Mouse (Mus musculus): ENCODE measurements around the gene Zfp273. TPM values are rescaled to one million over a fixed set of nuclear protein-coding genes. Genes with fewer than 3 reads are reported as not detected.

The Zfp273 gene
- 3.3 and 5.9 TPM in 2 replicates for polyA plus RNA-seq (2012; rRNA removed)

GRCm38 (mm10) chr13:67813710-67814660, at the start of gene Zfp273:
Gene Zfp273, plus strand, starts transcription at chr13:67813740.

DNA sequence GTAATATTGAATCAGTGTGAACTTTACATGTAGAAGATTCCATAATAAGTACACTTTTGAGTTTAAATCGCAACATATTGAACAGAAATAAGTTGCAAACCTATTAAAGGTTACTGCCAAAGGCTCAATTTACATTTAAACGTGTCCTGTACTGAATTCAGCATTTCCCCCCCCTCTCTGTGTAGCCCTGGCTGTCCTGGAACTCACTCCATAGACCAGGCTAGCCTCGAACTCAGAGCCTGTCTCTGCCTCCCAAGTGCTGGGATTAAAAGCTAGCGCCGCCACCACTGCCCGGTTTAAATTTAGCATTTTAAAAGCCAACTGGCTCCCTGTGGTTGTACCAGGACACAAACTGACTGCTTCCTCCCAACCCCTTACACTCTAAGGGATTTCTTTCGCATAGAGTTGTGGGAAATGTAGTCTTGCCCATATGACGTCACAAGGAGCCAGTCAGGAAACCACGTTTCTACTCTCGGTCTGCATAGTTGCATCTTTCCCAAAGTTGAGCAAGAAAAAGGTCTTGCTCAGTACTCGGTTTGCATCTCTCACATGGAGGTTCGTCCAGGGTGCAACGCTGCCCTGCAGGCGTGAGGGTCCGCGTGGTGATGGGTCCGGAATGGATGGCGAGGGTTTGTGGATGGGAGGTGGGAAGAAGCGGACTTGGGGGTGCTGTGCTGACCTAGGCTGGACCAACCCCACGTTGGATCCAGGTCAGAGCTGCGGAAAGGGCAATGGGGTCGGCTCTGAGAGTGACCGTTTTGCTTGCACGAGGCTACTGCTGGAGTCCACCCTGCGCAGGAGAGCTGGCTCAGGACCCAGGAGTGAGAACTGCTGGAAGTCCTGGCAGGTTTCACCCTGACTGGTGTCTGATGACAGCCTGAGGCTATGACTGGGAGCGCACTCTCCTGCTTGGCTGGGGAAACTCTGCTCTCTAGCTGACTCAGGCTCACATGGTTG, 34.0 kb upstream of the Zfp273 start, which contains the start of gene Zfp493:
Gene Zfp493, plus strand, starts transcription at position 429 of the 957 bp plus-strand sequence.

DNA sequence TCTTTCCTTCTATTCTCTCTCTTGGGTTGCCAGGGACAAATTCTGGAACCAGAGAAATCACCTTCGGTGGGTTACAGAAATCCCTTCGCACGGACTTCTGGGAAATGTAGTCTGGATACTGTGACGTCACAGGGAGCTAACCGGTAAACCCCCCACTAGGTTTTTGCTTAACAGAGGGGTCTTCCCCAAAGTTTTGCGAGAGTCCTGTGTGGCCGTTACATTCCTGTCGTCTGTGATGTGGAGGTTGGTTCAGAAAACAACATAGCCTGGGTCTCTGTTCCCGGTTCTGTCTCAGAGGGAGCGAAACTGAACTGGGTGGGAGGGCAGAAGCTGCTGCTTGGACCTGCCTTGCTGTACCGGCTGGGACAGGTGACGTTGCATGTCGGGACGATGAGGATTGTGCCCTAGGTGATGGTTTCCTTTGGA, 17.4 kb downstream of the Zfp273 start, which contains the start of gene Gm10037:
Gene Gm10037, plus strand, starts transcription at position 196 of the 426 bp plus-strand sequence.

DNA sequence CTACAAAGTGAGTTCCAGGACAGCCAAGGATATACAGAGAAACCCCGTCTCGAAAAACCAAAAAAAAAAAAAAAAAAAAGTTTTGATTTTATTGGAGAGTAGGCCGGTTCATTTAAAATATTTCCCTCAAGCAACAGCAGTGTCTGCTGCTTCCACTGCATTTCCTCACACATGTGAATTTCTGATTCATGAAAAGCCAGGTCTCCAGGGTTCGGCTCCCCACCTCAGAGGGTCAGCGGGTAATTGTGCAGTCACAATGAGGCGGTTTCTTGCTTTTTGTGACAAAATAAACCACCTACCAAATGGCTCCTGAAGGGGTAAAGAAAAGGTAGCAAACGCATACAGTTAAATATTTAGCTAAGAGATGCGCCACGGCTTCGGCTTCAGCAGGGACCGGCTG, 49.5 kb downstream of the Zfp273 start, which contains the start of gene BC048507:
Gene BC048507, plus strand, starts transcription at position 301 of the 400 bp plus-strand sequence.

Other genes with a start within 250 kb of the Zfp273 start
- gene Zfp729b, start 204.0 kb upstream of the Zfp273 start, polyA plus RNA-seq (2012; rRNA removed) = 1.2 and 3.6 TPM in 2 replicates
- gene Gm49345, start 176.0 kb upstream of the Zfp273 start, polyA plus RNA-seq (2012; rRNA removed) = 0.11 TPM in 1 of 2 replicates, not detected in the other
- 1.9 and 3.4 TPM in 2 replicates for gene Zfp729a, start 175.9 kb upstream of the Zfp273 start, polyA plus RNA-seq (2012; rRNA removed)
- gene Zfp738, start 126.7 kb upstream of the Zfp273 start, polyA plus RNA-seq (2012; rRNA removed) = 6.1 and 11.8 TPM in 2 replicates
- 5.8 and 10.6 TPM in 2 replicates for gene Zfp65, start 84.6 kb upstream of the Zfp273 start, polyA plus RNA-seq (2012; rRNA removed)
- 4.4 and 5.5 TPM in 2 replicates for gene Zfp85, start 58.5 kb upstream of the Zfp273 start, polyA plus RNA-seq (2012; rRNA removed)
- 2.1 and 3.5 TPM in 2 replicates for gene Zfp493, start 34.0 kb upstream of the Zfp273 start, polyA plus RNA-seq (2012; rRNA removed)
- 4.2 and 6.3 TPM in 2 replicates for gene Gm10037, start 17.4 kb downstream of the Zfp273 start, polyA plus RNA-seq (2012; rRNA removed)
- gene BC048507, start 49.6 kb downstream of the Zfp273 start, polyA plus RNA-seq (2012; rRNA removed) = 0.12 TPM in 1 of 2 replicates, not detected in the other

Measured in central nervous system, embryonic 11.5 days (tissue).